Mouse (Mus musculus) kidney, adult 11 months (tissue): ENCODE data around the gene Rasip1.

Experiments
- DNase-seq: peaks from one replicate; pipeline ENCODE4 v3.0.0; 2022

Gene Rasip1

GRCm38 (mm10) chr7:45625481-45625880 is 1.8 kb upstream of the Rasip1 start:
- DNase-seq, result no peak

- no peak for DNase-seq
Observed at GRCm38 (mm10) chr7:45626571-45627076, 664 bp upstream of the Rasip1 start.

GRCm38 (mm10) chr7:45628364-45629294 is 1.3 kb downstream of the Rasip1 start:
- peak; percentile 79 for DNase-seq

- DNase-seq, result no peak
Observed at GRCm38 (mm10) chr7:45630064-45630907, 3.0 kb downstream of the Rasip1 start.

- no peak for DNase-seq
Observed at GRCm38 (mm10) chr7:45632499-45632898, 5.2 kb downstream of the Rasip1 start.

- DNase-seq, result no peak
Observed at GRCm38 (mm10) chr7:45634946-45635681, 7.8 kb downstream of the Rasip1 start.

GRCm38 (mm10) chr7:45635711-45636688 is 8.7 kb downstream of the Rasip1 start:
- DNase-seq, result no peak

- no peak for DNase-seq
Observed at GRCm38 (mm10) chr7:45637710-45638109, 10.4 kb downstream of the Rasip1 start.

- DNase-seq, result peak; percentile 94
Observed at GRCm38 (mm10) chr7:45638623-45639401, 11.5 kb downstream of the Rasip1 start.

GRCm38 (mm10) chr7:45639561-45640027 is 12.3 kb downstream of the Rasip1 start, which contains the start of gene Mamstr:
TSS of gene Mamstr (plus strand) at chr7:45639977.
- no peak for DNase-seq

GRCm38 (mm10) chr7:45640191-45640957 is 13.1 kb downstream of the Rasip1 start:
- DNase-seq, result no peak

- no peak for DNase-seq
Observed at GRCm38 (mm10) chr7:45641391-45642040, 14.2 kb downstream of the Rasip1 start.

GRCm38 (mm10) chr7:45642083-45642482 is 14.8 kb downstream of the Rasip1 start:
- DNase-seq, result no peak

- no peak for DNase-seq
Observed at GRCm38 (mm10) chr7:45642503-45643255, 15.4 kb downstream of the Rasip1 start.

GRCm38 (mm10) chr7:45643441-45644178 is 16.3 kb downstream of the Rasip1 start:
- peak; percentile 94 for DNase-seq

- DNase-seq, result no peak
Observed at GRCm38 (mm10) chr7:45644183-45644582, 16.9 kb downstream of the Rasip1 start.

- DNase-seq, result no peak
Observed at GRCm38 (mm10) chr7:45644872-45645590, 17.7 kb downstream of the Rasip1 start.
